Mouse (Mus musculus) ES-E14 (cell line): ENCODE measurements around the gene Fes.

Source experiments
- CHD2 ChIP-seq: IDR thresholded peaks from 2 replicates; pipeline ENCODE4 v1.6.1; 2014; ENCODE audit warnings: mild to moderate bottlenecking, low read depth, low read length, inconsistent platforms
- HCFC1 ChIP-seq: IDR thresholded peaks from 2 replicates; pipeline ENCODE4 v1.6.1; 2012; ENCODE audit warnings: low read length, inconsistent platforms, borderline replicate concordance; ENCODE audit not compliant: insufficient read depth
- MAFK ChIP-seq: IDR thresholded peaks from 2 replicates; pipeline ENCODE4 v1.6.1; 2014; ENCODE audit warnings: mild to moderate bottlenecking, low read depth, low read length, inconsistent platforms; ENCODE audit not compliant: insufficient read depth
- ZC3H11A ChIP-seq: IDR thresholded peaks from 2 replicates; pipeline ENCODE4 v1.6.1; 2012; ENCODE audit warnings: low read depth, mild to moderate bottlenecking, inconsistent platforms, low read length, borderline replicate concordance

GRCm38 (mm10) chr7:80427730-80428129 is 40.0 kb upstream of the Fes start:
- TF ChIP-seq MAFK, result no peak
- TF ChIP-seq HCFC1, result no peak
- no peak for TF ChIP-seq ZC3H11A
- TF ChIP-seq CHD2, result no peak
